In genomic region chrY:10643516-10643915, GRCm38 (mm10) we compare ENCODE assay signal across 10 mouse cellular contexts. TPM values are rescaled to one million over a fixed set of nuclear protein-coding genes. Genes with fewer than 3 reads are reported as not detected.
DNase-seq lines count a peak whose midpoint lies in the region; ATAC-seq lines count a peak whose summit lies in the region.
"Not testable (repeated sequence)": the region's sequence is repeated elsewhere in the genome, so short reads cannot be mapped to it uniquely, and the experiment has no call there.
"Had no signal": no experiment of that assay in that cellular context is flagged by ENCODE, and none has a peak within 500 bp of the region (broad histone marks: within the 10 kb centered on the region; RNA-seq: fewer than 3 reads in every experiment).

No protein-coding gene starts in this region.

- DNase-seq in adrenal gland, adult (ENCODE audit: inconsistent age in 2 of 2, low spot score in 1 of 2): peak; percentile 24 to 44
- peak; percentile 8 for DNase-seq in cerebellum, adult 9-10 months
- DNase-seq in gastrocnemius, postnatal 14 days: peak; percentile 7
- peak; percentile 1 to 3 for DNase-seq in layer of hippocampus, postnatal 25 days (ENCODE audit: extremely low spot score in 1 of 2, low spot score in 1 of 2)
- peak; percentile 4 for DNase-seq in lung, postnatal 25 days (ENCODE audit: low spot score)
- DNase-seq in right cerebral cortex, postnatal 4 days: peak; percentile 1
- peak; percentile 17 to 37 for DNase-seq in thymus, postnatal 36 days

- ATAC-seq in hematopoietic stem cell, adult 5-6 weeks (replicated peaks in 1 of 2; ENCODE audit: insufficient read depth in 1 of 2, low FRiP score in 2 of 2, low TSS enrichment in 1 of 2, low read depth in 1 of 2, poor library complexity in 2 of 2, severe bottlenecking in 2 of 2): peak; percentile 14 to 17; a peak in 2 of 4 replicates

- intact Hi-C loops in gastrocnemius, postnatal 14 days (cut with DNase I; ENCODE audit: low total_unique reads): not testable (repeated sequence)

RNA-seq across cellular contexts. Expression of gene Gm21900, which starts 27.4 kb away (rescaled TPM):
- total RNA-seq in gastrocnemius, postnatal 14 days (2021): not detected
- total RNA-seq in hematopoietic stem cell, adult 5-6 weeks (2017): not detected in 2 replicates
- not detected for total RNA-seq in layer of hippocampus, postnatal 25 days (2021)
- total RNA-seq: CH12.LX; left cerebral cortex, postnatal 25 days had no signal

Comparison
In these comparisons a context has a peak if more than half of its experiments do, and no peak if none do; other contexts are left out.
1. Peak in every context shown above with its lines: DNase-seq and ATAC-seq.